Mouse (Mus musculus) lung, postnatal 0 days (tissue): ENCODE measurements around the gene Gm10663.

Source experiments
- CTCF ChIP-seq: IDR thresholded peaks from 2 replicates; pipeline ENCODE4 v1.5.1; 2016; ENCODE audit warnings: antibody characterized with exemption, mild to moderate bottlenecking
- EP300 ChIP-seq: IDR thresholded peaks from 2 replicates; pipeline ENCODE4 v1.6.1; 2016; ENCODE audit warnings: antibody characterized with exemption, mild to moderate bottlenecking, control low read depth

GRCm38 (mm10) chr8:65034136-65034535, 40.7 kb upstream of the Gm10663 start:
- TF ChIP-seq CTCF (no peak), EP300 (no peak)
